Mouse (Mus musculus) heart, adult 9 months (tissue): ENCODE measurements around the gene Hpcal1.

Experiments used
- DNase-seq, 2 experiments: peaks; one replicate each; pipeline ENCODE4 v3.0.0; 2022; ENCODE audit warnings: low spot score in 2 of 2

Gene Hpcal1

DNA sequence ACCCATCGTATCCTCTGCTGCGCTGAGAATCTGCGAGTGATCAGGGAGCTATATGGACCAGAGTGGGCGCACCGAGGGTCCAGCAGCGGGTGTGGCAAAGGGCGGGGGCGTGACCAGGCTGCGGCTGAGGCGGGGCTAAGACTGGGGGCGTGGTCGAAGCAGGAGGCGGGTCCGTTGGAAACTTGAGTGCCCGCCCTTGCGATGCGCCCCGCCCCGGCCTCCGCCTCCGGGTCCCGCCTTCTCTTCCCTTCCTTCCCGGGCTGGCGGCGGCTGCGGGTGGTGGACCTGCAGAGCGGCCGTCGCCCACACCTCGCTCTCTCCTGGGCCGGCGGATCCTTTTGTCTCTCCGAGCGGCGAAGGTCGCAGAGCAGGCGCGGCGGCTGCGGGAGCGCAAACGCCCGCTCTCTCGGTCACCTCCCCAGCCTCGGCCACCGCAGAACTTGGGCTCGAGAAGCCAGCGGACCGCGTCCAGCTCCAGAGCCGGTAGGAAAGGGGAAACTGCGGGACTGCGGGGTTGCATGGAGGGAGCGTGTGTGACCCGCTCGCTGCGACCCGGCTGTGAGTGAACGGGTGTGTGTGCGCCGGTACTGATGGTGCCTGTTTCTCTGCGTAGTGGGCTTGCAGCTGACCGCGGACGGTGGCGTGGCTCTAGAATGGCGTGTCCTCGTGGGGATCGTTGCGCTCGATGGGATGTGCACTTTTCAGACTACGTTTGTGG lies at the start of gene Hpcal1:
TSS of gene Hpcal1 (plus strand) at position 293 of the 718 bp plus-strand sequence.
- DNase-seq = peak; percentile 89 to 94

DNA sequence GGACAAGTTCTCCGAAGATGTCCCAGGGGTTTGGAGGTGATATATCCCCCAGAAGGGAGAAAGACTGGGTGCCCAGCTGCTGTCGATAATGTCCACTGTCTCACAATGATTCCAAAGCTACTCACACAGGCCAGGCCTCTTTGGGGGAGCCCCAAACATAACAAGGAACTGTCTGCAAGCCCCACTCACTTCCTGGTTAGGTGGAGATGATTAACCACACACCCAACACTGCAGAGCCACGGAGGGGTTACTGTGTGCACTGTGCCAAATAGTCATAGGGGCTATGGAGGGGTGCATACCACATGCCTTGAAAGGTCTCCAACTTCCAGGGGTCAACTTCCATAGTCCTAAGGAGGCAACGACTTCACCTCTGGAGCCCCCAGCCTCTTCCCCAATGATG lies 49.4 kb upstream of the Hpcal1 start:
- no peak for DNase-seq

DNA sequence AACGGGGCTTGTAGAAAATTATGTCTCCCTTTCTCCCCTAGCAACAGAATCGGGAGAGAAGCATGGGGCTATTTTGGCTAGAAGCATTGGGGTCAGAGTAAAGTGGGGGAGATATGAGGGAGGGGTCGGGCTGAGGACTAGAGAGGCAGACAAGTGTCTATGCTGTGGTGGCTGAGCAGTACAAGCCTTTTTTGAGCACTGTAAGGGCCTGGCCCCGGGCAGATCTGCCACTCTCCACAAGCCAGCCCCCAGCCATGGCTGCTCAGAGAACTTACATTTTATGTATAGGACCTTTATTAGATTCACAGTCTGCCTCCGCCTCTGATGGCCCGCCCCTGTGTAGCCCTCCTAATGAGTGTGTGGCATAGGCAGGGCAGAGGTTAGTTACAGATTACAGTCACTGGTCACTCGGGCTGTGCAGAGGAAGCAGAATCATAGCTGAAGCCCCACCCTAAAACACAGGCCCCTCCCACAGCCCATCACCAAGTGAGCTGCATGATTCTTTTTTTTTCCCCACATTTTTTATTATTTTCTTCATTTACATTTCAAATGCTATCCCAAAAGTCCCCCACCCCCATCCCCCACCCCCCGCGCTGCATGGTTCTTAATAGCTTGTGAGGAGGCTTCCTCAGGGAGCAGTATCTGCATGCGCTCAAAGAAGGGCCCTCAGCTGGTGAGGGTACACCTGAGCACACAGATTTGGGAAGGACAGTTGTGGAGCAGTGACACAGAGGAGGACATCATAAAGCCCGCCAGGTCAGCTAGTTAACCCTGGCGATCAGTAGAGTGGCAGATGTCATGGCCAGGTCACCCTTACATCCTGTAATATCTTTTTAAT lies 46.1 kb upstream of the Hpcal1 start:
- no peak for DNase-seq

DNA sequence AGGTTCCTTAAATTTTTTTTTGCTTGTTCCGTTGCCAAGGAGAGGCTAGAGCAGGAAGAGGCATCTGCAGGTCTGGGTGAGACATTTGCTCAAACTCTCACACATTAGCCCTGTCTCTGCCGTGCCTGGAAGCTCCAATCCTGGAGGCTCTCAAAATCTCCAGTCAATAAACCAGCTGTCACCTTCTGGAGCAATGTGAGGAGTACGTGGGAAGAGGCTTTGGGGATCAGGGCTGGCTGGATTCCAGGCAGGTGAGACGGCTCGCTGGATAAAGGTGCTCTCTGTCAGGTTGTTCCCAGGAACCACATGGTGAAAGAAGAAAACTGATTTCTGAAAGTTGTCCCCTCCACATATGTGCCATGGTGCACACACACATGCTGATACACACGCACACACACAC lies 44.2 kb upstream of the Hpcal1 start:
- DNase-seq = no peak

DNA sequence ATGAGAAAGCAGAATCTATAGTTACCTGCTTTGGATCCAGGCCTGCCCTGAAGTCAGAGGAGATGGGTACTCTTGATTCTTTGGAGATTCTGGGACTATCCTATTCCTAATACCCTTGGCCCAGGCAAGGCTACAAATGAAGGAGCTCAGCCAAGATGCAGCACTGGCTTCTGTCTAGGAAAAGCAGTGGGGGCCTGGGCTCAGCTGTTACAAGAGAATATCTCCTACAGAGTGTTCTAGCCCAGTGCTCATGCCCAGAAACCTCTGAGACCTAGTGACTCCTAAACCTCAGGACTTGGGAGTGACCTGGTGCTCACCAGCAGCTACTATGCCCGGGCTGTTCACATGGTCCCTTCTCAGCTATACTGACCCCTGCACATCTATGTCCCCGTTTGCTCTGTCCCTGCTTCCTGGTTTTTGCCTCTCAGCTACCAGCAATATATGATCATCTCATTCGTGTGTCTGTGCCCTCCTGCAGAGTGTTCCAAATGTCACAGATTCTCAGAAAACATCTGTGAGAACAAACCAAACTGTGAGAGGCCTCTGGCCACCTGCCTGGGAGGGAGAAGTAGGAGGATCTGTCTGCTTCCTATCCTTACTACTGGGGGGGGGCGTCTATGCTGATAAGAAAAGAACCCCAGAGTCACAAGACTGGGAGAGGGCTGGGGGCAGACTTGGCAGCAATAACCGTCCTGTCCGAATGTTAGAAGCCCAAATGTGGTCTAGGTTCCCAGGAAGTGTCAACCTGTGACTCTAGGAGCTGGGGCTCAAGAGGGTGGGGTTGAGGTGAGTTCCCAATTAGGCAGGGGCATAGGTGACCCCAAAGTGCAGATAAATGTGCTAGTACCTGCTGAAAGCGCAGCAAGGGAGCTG lies 39.2 kb upstream of the Hpcal1 start:
- no peak for DNase-seq

DNA sequence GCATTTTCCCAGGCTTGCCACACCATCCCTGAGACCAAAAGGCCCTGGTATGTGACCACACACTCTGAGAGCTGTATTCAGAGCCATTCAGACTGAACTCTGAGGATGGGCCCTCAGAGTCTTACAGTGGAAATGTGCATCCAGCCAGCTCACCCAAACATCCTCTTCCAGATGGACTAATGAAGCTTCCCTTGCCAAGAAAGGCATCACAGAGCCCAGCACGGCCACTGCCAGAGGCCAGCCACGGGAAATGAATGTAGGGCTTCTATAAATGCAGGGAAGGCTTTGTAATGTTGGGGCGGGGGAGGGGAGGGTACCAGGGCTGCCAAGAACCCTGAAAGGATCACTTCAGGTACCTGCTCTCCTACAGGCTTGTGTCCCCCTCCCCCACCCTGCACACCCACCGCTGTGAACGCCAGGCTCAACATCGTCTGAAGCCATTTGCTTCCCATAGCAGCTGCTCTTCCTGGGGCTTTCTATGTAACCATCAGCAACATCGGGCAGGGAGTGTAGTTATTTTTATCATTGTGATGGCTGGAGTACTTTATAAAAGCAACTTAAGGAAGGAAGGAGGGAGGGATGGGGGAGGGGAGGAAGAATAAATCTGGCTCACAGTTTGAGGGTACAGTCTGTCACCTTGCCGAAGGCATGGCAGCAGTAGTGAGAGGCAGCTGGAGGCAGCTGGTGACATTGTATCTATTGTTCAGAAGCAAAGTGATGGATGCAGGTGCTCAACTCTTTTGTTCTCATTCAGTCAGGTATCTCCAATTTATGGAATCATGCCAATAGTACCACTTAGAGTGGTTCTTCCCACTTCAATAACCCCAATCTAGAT lies 38.2 kb upstream of the Hpcal1 start:
- DNase-seq = no peak

DNA sequence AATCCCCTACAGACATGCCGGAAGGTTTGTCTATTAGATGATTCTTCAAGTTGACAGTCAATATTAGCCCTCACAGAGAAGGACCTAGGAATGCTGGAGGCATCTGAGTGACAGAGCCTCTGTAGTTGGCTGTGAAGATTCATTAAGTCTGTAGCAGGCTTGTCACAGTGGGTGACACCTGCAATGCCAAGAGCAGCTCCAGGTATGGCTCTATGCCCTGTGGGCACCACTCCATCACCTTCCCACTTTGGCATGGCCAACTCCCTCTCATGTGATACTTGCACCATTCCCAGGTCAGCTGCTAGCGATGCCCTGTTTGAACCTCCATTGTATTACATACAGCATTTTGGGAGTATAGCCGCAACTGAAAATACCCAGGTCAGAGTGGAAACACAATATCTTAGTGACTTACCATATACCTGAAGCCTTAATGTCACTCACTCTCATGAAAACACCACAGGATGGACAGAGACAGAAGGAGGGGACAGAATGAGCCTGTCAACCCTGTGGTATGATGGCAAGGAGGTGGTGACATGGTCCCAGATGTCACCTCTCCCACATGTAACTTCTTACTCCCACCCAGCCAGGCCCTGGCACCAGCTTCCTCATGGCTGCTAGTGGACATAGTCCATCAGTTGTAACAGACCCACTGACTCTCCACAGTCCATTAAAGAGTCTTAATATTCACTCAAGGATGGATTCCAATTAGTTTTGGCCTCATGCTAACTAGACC lies 37.4 kb upstream of the Hpcal1 start:
- no peak for DNase-seq

DNA sequence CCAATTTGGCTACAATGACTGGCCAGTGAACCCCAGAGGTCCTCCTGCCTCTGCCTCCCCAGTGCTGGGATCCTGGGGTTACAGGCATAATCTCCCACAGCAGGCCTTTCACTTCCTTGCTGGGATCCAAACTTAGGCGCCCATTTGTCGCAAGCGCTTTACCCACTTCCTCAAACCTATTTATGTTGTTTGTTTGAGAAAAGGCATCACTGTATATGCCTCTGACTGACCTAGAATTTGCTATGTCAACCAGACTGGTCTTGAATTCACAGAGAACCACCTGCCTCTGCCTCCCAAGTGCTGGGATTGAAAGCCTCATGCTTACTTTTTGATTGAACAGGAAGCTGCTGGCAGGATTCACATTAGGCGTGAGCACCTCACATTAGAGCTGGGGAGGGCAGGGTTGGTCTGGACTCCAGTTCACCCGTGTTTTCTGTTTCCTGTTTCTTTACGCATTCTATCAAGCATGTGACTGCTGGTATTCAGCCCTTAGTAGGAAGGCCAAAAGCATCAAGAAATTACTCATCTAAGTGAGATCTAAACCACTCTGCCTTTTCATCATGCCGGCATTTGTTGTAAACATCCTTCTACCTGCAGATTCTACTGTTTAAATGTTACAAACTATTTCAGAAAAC lies 33.0 kb upstream of the Hpcal1 start:
- DNase-seq = peak in 1 of 2 experiments; percentile 15

DNA sequence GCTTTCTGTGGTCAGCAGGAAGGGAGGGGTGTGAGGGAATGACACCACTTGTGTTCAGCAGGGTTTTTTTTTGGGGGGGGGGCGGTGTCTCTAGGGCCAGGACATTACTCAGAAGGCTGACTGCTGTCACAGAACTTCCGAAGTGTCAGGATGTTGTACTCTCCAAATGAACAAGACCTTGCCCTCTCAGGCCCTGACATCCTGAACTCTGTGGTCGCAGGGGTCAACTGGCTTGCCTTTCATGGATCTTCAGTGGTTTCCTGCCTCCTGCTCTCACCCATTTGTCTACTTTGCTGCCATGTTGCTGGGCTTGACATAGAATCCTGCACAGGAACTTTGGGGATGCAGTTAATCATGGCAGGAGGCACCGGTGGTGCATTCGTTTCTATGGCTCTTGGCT lies 32.1 kb upstream of the Hpcal1 start:
- no peak for DNase-seq

DNA sequence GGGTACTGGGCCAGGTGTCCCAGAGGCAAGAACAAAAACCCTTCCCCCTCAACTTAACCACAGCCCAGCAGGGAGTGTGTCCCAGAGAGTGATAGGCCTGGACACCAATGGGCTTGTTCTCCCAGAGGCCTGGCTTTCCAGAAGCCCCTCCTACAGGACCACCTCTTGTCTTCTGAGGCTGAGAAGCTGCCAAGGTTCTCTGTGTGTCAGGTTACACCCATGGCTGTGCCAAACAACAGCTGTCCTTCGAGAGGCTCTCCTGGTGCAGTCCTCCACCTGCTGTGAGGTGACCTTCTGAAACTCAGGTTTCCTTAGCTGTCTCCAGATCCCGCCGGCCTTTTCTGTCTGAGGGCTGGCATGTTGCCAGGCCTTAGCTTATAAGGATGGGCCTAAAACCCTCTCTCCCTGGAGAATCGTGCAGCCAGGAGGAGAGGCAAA lies 29.2 kb upstream of the Hpcal1 start:
- no peak for DNase-seq

DNA sequence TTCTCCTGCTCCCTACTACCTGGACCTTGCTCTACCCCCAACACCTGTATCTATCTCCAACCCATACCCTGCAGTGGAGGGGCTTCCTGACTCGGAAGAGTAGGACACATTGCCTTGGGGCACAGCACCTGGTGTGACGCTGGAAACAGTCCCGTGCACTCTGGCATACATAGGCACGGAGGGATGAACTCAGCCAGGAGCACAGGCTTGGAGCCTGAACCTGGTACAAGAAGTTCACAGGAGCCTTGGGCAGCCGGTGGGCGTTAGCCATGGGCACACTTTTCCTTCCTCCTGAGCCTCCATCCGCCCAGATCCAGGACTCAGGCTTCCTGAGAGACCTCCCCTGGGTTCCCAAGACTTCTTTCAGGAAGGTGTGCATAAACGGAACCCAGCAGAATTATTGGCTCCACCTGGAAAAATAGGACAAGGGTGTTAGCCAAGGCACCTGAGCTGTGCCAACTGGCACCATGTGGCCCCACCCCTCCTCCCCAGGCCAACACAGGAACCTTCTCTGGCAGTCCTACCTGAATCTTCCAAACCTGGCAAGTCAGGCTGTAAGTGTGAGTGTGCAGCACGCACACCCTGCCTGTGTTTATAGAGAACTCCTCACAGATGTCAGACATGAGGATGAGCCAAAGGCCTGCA lies 26.5 kb upstream of the Hpcal1 start:
- no peak for DNase-seq

DNA sequence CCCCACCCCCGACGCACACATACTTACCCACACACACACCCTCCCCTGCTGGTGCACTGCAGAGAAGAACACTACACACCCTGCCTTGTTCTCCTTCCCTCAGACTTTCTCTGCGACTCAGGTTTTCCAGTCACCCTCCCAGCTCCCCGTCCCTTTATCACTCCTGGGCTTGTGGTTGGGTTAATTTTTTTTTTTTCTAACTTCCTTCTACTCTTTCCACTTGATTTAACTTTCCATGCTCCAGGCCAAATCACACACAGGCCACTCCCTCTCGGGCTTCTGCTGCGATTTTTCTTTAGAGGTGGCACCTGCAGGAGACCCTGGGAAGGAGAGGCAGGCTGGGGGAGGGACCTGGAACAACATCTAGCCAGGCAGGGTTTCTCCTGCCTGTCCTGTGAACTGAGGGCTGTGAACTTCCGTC lies 24.7 kb upstream of the Hpcal1 start:
- DNase-seq = no peak

DNA sequence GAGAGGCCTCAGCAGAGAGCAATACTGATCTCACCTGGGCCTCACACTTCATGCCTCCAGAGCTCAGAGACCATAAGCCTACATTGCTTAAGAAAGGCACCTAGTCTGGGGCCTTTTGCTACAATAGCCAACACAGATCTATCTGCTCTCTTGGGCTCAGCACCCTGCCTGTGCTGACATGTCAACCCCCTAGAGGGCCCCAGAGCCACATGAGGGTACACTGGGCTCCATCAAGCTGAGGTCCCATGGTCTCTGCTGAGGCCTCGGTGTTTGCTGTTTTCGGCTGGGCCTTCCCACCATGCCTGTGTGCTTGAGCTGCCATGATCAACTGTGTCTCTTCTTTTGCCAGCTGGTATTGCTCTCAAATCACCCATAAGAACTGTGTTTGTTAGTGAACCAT lies 24.0 kb upstream of the Hpcal1 start:
- peak in 1 of 2 experiments; percentile 24 for DNase-seq

DNA sequence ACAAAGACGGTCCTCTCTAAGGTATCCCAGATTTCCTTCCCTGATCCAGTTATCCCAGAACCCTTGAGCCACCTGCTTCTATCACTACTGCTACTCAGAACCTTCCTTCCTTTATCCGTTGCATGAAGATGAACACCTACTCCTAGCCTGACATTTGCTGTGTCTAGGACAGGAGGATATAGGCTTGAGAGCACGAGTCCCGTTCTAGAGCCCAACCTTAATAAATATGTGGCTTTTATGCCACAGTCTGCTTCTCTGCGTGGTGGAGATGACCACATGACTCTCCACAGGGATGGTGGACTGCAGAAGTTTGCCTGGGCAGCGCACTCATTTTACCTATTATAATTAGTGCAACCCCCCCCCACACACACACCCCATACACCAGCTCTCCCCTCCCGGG lies 16.9 kb upstream of the Hpcal1 start:
- DNase-seq = no peak

DNA sequence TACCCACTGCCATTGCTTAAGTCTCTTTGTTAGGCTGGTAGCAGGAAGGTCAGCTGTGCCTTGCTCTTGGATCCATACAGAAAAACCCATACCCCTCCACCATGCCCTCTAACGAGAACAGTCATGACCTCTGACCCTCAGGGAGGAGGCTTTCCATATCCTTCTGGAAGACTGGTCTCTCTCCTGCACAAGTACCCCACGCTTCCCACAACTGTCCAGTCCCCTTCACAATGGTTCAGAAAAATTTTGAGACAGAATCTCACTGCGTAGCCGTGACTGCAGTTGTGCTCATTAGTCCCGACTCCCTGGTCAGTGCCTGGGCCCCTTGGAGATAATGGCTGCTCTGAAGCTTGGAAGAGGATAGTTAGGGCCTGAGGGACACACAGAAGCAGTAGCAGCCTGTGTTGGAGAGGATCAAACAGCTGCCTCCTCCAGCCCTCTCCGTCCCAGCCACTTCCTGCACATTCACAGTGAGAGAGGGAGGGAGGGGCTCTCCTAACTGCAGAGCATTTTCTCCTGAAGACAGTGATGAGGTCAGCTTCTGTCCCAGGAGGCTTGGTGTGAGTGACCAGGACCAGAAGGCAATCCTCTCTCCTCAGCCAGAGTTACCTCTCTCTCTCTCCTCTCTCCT lies 16.4 kb upstream of the Hpcal1 start:
- no peak for DNase-seq

DNA sequence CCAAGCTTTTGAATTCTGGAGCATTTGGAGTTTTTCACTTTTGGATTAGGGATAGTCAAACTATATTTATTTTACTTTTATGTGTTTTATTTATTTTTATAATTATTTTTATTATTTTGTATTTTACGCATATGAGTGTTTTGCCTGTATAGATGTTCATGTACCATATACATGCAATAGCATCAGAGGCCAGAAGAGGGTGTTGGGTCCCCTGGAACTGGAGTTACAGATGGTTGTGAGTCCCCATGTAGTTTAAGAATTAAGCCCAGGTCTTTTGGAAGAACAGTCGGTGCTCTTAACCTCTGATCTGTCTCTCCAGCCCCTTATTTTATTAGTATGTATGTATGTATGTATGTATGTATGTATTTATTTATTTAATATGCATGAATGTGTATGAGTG lies 12.9 kb upstream of the Hpcal1 start:
- DNase-seq = no peak

DNA sequence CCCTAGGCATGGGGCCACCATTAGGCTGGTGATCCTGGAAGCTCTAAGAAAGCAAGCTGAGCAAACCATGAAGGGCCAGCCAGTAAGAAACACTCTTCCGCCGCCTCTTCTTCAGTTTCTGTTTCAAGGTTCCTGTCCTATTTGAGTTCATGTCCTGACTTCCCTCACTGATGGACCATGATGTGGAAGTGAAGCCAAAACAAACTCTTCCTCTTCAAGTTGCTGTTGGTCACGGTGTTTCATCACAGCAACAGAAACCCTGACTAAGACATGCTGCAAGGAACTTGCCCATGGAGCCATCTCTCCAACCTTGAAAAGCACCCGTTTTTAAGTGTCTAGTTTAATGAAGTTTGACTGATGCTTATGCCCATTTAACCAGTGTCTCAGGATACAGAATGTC lies 11.1 kb upstream of the Hpcal1 start:
- DNase-seq = no peak

DNA sequence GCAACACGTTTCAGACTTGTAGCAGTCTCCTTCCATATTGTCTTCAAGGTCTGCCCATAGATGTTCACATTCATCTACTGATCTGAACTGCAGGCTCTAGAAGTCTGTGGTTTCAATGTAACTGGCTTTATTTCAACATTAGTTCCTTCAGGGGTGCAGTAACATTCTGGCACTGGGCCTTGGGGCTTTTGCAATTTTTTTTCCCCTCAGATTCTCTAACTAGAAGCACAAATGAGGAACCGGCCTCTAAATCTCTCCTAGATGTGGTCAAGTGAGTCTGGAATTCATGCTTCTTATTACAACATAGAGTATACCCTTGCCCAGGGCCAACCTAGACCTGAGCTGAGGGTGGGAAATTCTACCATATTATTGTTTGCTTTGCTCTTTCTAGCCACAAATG lies 8.5 kb upstream of the Hpcal1 start:
- DNase-seq = peak; percentile 19 to 38

DNA sequence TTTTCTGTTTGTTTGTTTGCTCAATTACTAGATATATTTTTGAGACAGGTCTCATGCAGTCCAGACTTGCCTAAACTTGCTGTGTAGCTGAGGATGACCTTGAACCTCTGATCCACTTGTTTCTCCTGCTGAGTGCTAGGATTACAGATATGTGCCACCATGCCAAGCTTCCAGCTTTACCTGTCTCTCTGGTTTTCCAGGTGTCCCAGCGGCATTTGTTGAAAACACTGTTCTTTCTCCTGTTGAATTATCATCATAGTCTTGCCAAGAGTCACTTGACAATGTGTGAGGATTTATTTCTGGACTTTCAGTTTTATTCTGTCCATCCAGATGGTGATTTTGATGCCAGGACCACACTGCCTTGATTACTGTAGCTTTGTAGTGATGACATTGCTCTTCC lies 6.3 kb upstream of the Hpcal1 start:
- DNase-seq = no peak
